Mouse (Mus musculus): Measurements from ENCODE around the gene Ppef1.
A peak's percentile ranks its signal among the peaks of the same experiment; 100 is the strongest.

The Ppef1 gene

GRCm38 (mm10) chrX:160598562-160599458 lies 136.8 kb downstream of the Ppef1 start:
- peak; percentile 79 for ATAC-seq (ENCODE audit: low TSS enrichment)

GRCm38 (mm10) chrX:160598055-160598454 lies 137.5 kb downstream of the Ppef1 start:
- ATAC-seq (ENCODE audit: low TSS enrichment) = no peak

- peak; percentile 83 for ATAC-seq (ENCODE audit: low TSS enrichment)
Observed at GRCm38 (mm10) chrX:160592933-160593332, 142.6 kb downstream of the Ppef1 start.

- no peak for ATAC-seq (ENCODE audit: low TSS enrichment)
Observed at GRCm38 (mm10) chrX:160590147-160590546, 145.4 kb downstream of the Ppef1 start.

- peak; percentile 47 for ATAC-seq (ENCODE audit: low TSS enrichment)
Observed at GRCm38 (mm10) chrX:160588523-160588922, 147.0 kb downstream of the Ppef1 start.

- ATAC-seq (ENCODE audit: low TSS enrichment) = no peak
Observed at GRCm38 (mm10) chrX:160585110-160585509, 150.5 kb downstream of the Ppef1 start.

- ATAC-seq (ENCODE audit: low TSS enrichment) = no peak
Observed at GRCm38 (mm10) chrX:160584148-160584838, 151.3 kb downstream of the Ppef1 start.

GRCm38 (mm10) chrX:160583589-160583988 lies 152.0 kb downstream of the Ppef1 start:
- ATAC-seq (ENCODE audit: low TSS enrichment) = peak; percentile 64
